Mouse (Mus musculus) spleen, adult 2 months (tissue): Measurements from ENCODE around the gene Clcn6.

Experiments used
- CTCF ChIP-seq: fragments of 200-500 bp; IDR thresholded peaks from 2 replicates; pipeline ENCODE4 v1.5.1; 2011; ENCODE audit warnings: mild to moderate bottlenecking, inconsistent platforms; ENCODE audit not compliant: insufficient read depth, insufficient read length, insufficient replicate concordance; ENCODE audit errors: extremely low read depth
- POLR2A ChIP-seq: fragments of 200-500 bp; IDR thresholded peaks from 2 replicates; pipeline ENCODE4 v1.6.1; 2011; ENCODE audit warnings: low read depth, low read length, inconsistent platforms

GRCm38 (mm10) chr4:148058218-148058819 is 19.7 kb upstream of the Clcn6 start:
- no peak for TF ChIP-seq POLR2A
- TF ChIP-seq CTCF: no peak
